Mouse (Mus musculus) thymus, postnatal 36 days (tissue): Measurements from ENCODE around the gene Cacng3.
A peak's percentile ranks its signal among the peaks of the same experiment; 100 is the strongest.

Experiments
- DNase-seq, 2 experiments: peaks; one replicate each; pipeline ENCODE4 v3.0.0; 2022; ENCODE audit warnings: mixed read lengths in 2 of 2

The Cacng3 gene

GRCm38 (mm10) chr7:122670442-122670872 lies at the start of gene Cacng3:
Gene Cacng3 (plus strand): TSS chr7:122670492.
- DNase-seq = no peak

GRCm38 (mm10) chr7:122622125-122622774 lies 48.0 kb upstream of the Cacng3 start:
- DNase-seq = no peak

GRCm38 (mm10) chr7:122623753-122624152 lies 46.5 kb upstream of the Cacng3 start:
- DNase-seq = no peak

GRCm38 (mm10) chr7:122628050-122628449 lies 42.2 kb upstream of the Cacng3 start:
- no peak for DNase-seq

GRCm38 (mm10) chr7:122630386-122630785 lies 39.9 kb upstream of the Cacng3 start:
- no peak for DNase-seq

- no peak for DNase-seq
Observed at GRCm38 (mm10) chr7:122631151-122631550, 39.1 kb upstream of the Cacng3 start.

DNA sequence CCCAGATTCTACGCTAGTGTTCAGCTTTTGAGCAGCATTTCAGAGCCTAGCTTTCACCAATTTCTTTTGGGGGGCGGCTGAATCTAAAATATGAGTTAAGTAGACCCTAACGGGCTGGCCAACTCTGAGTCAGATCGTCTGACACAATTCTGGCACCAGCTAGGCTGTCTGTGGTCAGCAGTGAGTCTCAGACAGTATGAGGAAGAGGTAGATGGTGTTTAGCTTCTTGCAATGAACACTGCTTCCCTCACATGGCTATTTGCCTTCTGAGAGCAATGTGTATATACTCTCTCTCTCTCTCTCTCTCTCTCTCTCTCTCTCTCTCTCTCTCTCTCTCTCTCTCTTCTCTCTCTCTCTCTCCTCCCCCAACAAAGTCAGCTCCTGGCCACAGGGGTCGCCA lies 37.3 kb upstream of the Cacng3 start:
- DNase-seq = no peak

DNA sequence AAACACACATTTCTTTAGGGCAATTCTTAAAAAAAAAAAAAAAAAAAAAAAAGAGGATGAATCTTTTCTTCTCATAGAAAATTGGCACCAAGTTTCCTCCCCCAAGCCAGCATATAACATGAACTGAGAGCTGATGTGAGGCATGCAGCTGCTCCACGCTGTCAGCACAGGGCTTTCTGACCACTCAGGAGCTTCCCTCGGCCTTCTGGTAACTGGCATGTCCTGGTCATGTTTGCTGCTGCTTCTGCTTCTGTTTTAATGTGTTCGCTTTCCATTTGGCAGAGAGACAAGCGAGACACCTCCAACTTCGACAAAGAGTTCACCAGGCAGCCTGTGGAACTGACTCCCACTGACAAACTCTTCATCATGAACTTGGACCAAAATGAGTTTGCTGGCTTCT lies 36.8 kb upstream of the Cacng3 start:
- no peak for DNase-seq

GRCm38 (mm10) chr7:122643676-122644075 lies 26.6 kb upstream of the Cacng3 start:
- DNase-seq = no peak

DNA sequence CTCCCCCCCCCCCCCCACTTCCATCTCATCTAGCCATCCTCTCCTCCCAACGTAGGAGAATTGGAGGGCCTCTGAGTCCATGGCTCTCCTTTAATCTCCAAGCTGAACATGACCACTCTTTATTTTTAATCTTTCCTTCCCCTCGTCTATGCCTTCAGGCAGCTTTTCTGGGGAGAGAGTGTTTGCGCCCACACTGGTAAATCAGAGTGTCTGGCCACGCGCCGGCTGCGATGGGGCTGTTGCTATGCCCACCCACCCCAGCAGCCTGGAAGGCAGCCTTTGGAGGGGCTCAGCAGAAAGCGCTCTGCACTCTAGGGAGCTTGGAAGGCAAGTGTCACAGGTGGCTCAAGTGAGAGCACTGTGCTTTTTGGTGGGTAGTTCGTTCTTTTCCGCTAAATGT lies 21.0 kb upstream of the Cacng3 start:
- DNase-seq = no peak

DNA sequence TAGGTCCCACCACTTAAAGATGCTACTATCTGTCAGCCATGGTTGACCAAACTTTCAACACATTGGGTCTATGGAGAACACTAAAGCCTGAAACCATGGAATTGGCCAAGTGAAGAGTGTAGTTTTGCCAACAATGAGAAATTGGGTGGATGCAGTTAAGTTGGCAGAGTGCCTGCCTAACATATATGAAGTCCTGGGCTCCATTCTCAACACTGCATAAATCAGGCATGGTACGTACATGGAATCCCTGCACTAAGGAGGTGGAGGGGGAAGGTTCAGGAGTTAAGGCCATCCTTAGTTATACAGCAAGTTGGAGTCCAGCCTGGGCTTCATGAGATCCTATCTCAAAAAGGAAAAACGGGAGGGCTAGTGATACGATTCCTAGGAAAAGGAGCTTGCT lies 17.8 kb upstream of the Cacng3 start:
- no peak for DNase-seq

DNA sequence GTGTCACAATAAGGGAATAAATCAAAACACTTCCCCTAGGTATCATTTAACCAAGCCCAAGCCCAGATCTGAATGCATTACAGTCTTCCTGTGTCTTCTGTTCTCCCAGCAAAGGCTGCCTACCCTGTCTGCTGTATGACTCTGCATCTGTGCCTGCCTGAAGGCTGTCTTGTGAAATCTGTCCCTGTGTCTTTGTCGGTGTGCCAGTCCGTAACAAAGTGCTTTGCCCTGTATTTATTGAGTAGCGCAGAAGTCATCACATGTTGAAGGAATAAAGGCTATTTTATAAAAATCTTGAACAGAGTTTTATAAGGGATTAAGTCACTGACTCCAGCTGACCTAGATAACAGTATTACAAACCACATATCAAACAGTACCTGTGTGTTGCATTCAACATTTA lies 13.6 kb upstream of the Cacng3 start:
- no peak for DNase-seq

- DNase-seq = no peak
Observed at GRCm38 (mm10) chr7:122657423-122658126, 12.7 kb upstream of the Cacng3 start.

- no peak for DNase-seq
Observed at GRCm38 (mm10) chr7:122665311-122666049, 4.8 kb upstream of the Cacng3 start.

DNA sequence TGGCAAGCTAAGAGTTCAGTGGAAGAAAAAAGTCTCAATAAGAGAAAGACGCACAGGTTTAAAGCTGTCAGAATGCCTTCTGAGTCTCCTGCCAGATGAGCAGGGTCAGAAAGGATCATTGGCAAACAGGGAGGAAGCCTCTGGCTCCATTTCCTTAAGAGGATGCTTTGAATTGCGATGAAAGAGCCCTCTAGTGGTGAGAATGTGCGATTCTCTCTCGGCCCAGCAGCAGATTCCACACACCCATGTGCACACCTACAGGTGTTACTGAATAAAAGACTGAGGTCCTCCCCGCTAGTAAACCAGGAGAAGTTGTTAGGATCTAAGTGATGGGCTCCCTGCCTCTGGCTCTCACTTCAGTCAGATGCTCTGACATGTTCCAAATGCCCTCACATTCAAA lies 2.4 kb upstream of the Cacng3 start:
- peak; percentile 5 to 10 for DNase-seq

DNA sequence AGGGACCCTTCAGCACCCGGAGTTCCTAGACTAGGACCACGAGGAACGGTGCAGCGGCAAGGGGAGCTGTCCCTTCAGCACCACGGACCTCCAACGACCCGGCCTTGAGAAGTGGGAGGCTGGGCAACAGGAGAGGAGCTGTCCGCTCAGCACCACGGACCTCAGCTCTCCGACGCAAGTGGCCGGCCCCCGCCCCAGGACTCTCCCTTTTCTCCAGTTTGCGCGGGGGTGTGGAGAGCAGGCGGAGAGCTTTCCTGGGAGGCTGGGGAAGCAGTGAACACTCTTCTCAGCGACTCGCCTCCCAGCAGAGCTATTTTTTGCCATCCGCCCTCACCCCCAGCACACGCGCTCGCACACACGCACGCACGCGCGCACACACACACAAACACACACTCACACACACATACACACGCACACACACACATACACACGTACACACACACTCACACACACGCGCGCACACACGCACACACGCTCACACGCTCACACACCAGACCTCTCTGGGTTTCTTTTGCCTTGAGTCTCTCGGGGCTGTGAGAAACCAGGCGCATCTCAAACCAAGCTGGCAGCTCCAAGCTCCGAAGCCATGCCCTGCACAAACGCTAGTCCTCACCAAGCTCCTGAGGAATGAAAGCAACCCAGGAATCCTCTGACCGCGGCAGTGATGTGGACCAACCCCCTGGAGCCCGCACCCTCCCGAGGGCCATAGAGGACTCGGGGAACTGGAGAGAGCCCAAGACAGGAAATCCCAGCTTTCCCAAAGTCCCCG lies 765 bp downstream of the Cacng3 start:
- peak; percentile 71 to 72 for DNase-seq

GRCm38 (mm10) chr7:122672981-122673380 lies 2.7 kb downstream of the Cacng3 start:
- DNase-seq = no peak

DNA sequence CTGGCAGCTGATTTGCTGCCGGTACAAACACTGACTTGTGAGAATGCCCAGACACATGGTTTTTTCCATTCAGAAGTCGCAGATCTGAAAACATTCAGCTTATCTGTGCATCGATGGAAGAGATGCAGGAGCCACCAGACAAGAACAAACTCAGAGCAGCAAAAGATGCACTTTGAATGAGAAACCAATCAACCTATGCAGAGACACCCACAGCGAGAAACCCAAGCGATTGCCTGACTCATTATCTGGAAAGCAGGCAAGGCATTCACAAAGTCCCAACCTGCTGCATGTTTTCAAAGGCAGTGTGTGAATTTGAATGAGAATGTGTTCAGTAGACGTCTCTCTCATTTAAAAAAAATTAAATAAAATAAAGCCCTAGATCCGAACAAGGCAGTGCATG lies 4.9 kb downstream of the Cacng3 start:
- DNase-seq = no peak

- DNase-seq = no peak
Observed at GRCm38 (mm10) chr7:122701751-122702150, 31.5 kb downstream of the Cacng3 start.

DNA sequence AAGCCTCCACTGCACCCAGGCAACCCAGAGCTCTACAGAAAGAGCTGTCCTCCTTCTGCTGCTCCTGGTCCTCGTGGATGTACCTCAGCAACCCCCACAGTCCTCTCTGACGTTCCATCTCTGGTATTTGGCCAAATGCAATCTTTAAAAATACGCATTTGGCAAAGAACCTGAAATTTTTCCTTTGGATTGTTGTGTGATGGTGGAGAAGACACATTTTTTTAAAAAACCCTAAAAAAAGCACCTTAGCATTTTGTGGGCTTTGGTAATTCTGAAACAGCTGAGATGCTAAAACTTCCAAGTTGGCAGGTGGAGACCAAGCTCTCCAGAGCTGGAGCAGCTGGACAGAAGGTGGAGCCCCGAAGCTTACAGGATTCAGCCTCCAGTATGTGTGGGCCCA lies 32.2 kb downstream of the Cacng3 start:
- no peak for DNase-seq

GRCm38 (mm10) chr7:122706736-122707135 lies 36.4 kb downstream of the Cacng3 start:
- DNase-seq = no peak

DNA sequence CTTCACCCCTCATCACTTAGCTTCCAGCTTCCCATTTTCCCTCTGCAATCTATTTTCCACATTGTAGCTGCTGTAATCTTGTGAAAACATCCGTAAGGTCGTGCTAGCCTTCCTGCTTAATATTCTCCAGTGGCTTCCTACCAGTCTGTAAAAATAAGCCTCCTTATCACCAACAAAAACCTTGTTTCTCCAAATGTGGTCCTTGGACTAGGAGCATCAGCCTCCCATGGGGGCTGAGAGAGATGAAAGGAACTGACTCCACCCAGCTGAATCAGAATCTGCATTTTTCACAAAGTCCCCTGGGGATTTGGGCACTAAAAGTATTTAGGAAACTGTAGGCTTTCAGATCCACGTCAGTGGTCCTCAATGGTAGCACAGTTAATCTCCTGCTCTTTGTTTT lies 46.0 kb downstream of the Cacng3 start:
- no peak for DNase-seq

DNA sequence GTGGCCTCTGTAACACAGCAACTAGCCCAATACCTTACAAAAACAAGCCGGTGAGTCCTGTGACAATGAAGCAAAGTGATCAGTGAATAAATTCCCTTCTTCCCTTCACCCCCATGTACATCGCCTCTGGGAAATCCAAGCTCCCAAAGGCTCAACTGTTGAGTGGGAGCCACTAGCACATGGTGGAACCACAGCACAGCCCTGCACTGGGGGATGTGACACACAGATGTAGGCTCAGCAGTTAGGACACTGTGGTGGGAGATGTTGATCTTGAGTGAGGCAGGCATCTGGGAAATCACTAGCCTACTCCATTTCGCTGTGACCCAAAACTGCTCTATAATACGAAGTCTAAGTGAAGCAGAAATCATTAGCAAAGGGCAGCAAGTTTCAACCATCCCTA lies 48.2 kb downstream of the Cacng3 start:
- DNase-seq = no peak
